25 mouse cellular contexts compared by ENCODE assay signal in genomic region chr4:153451516-153451915, GRCm38 (mm10). TPM values are rescaled to one million over a fixed set of nuclear protein-coding genes. Genes with fewer than 3 reads are reported as not detected.
"Had no signal": no experiment of that assay in that cellular context is flagged by ENCODE, and none has a peak within 500 bp of the region (broad histone marks: within the 10 kb centered on the region; RNA-seq: fewer than 3 reads in every experiment).

No protein-coding gene starts in this region.

- DNase-seq: gastrocnemius, postnatal 14 days; gastrocnemius, postnatal 36 days; heart, adult 11 months; heart, adult 2 months; heart, postnatal 14 days; heart, postnatal 36 days; kidney, adult 11 months; kidney, adult 2 months; kidney, adult 9 months; kidney, postnatal 14 days; kidney, postnatal 36 days; liver; liver, embryonic 13.5 days had no signal

- H3K27ac ChIP-seq: heart, adult 2 months; heart, embryonic 13.5 days; heart, embryonic 15.5 days; hindbrain, embryonic 13.5 days; hindbrain, embryonic 15.5 days; hindbrain, postnatal 0 days; kidney, embryonic 15.5 days; kidney, postnatal 0 days; layer of hippocampus, adult 2 months; limb, embryonic 10.5 days; limb, embryonic 12.5 days; liver, embryonic 13.5 days; liver, embryonic 15.5 days had no signal

- H3K4me3 ChIP-seq: heart, adult 2 months; heart, embryonic 13.5 days; heart, embryonic 15.5 days; hindbrain, embryonic 13.5 days; hindbrain, embryonic 15.5 days; kidney, embryonic 15.5 days; layer of hippocampus, adult 2 months; limb, embryonic 10.5 days; limb, embryonic 12.5 days; liver, embryonic 13.5 days; liver, embryonic 15.5 days had no signal

RNA-seq across cellular contexts. Expression of gene Ajap1, which starts 31.1 kb away (rescaled TPM):
- total RNA-seq: hematopoietic stem cell, adult 5-6 weeks had no signal
